Mouse (Mus musculus) embryonic facial prominence, embryonic 11.5 days (tissue): ENCODE data around the gene Akap9. TPM values are rescaled to one million over a fixed set of nuclear protein-coding genes. Genes with fewer than 3 reads are reported as not detected.

ENCODE experiments used
- ATAC-seq: fragments of 200-750 bp; cut with Nextera tagmentation; replicated peaks from 2 replicates; pipeline ENCODE4 v1.8.0; 2017; ENCODE audit warnings: low read depth; ENCODE audit not compliant: insufficient number of reproducible peaks, low FRiP score, low TSS enrichment
- DNase-seq: peaks from one replicate; pipeline ENCODE4 v3.0.0-alpha.2; 2015; ENCODE audit warnings: low spot score
- H3K27ac ChIP-seq: fragments of 300-500 bp; sonication (generic); replicated peaks from 2 replicates; pipeline ENCODE4 v1.5.1; 2014; ENCODE audit warnings: mild to moderate bottlenecking, low read depth, low read length, control low read depth
- H3K27me3 ChIP-seq: fragments of 300-500 bp; sonication (generic); 2 replicates; pipeline ENCODE4 v1.6.1; 2014; ENCODE audit warnings: mild to moderate bottlenecking, low read length, moderate library complexity, mixed read lengths; ENCODE audit not compliant: control insufficient read depth, insufficient read depth
- H3K36me3 ChIP-seq: fragments of 300-500 bp; sonication (generic); replicated peaks from 2 replicates; pipeline ENCODE4 v1.6.1; 2014; ENCODE audit warnings: low read depth, mild to moderate bottlenecking, low read length, moderate library complexity, mixed read lengths; ENCODE audit not compliant: control insufficient read depth, insufficient read depth
- H3K4me1 ChIP-seq: fragments of 300-500 bp; sonication (generic); 2 replicates; pipeline ENCODE4 v1.6.1; 2014; ENCODE audit warnings: low read length, mixed read lengths; ENCODE audit not compliant: control insufficient read depth, insufficient read depth
- H3K4me2 ChIP-seq: fragments of 300-500 bp; sonication (generic); 2 replicates; pipeline ENCODE4 v1.6.1; 2014; ENCODE audit warnings: low read depth, mild to moderate bottlenecking, control low read depth, low read length, moderate library complexity
- H3K4me3 ChIP-seq: fragments of 300-500 bp; sonication (generic); 2 replicates; pipeline ENCODE4 v1.5.1; 2014; ENCODE audit warnings: low read depth, low read length, control low read depth
- H3K9ac ChIP-seq: fragments of 300-500 bp; sonication (generic); replicated peaks from 2 replicates; pipeline ENCODE4 v1.6.1; 2014; ENCODE audit warnings: mild to moderate bottlenecking, control low read depth, low read length
- H3K9me3 ChIP-seq: fragments of 300-500 bp; sonication (generic); replicated peaks from 2 replicates; pipeline ENCODE4 v1.6.1; 2016; ENCODE audit warnings: mild to moderate bottlenecking, low read length, inconsistent platforms, mixed read lengths; ENCODE audit not compliant: control insufficient read depth
- WGBS: fragments of 180-500 bp; shearing (Covaris S2); extraction: QIAGEN DNeasy Blood & Tissue Kit; methylation state at CpG from one replicate; pipeline ENCODE4 v1.1.7; 2014; 5-methylcytosine and 5-hydroxymethylcytosine counted together
- polyA plus RNA-seq: library from polyadenylated mRNA; unstranded; fragments of >200 nt; fragmentation: Nextera tagmentation; extraction: Ambion mirVana; gene quantifications from 2 replicates; pipeline ENCODE4 v1.2.1, GENCODE M21; 2014

Akap9 gene
- polyA plus RNA-seq, 1 experiment from 2014 or later: 97.9 TPM

DNA sequence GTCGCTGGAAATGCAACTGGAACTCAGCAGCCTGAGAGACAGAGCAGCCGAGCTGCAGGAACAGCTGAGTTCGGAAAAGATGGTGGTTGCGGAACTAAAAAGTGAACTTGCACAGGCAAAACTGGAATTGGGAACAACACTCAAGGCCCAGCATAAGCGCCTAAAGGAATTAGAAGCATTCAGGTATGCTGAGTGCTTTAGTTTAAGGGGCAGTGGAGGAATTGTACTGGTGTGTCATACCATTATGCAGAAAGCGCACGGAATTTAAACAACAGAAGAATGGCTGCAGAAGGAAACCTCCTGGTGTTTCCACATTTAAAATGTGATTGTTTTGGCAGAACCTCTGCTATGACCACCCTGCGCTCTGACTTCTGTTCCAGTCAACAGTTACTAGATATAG, 132.5 kb downstream of the Akap9 start:
- Histone ChIP-seq H3K4me1 (no peaks in the 10 kb centered on the region), H3K4me2 (no peak overlapping the region), H3K9me3 (no peaks in the 10 kb centered on the region), H3K36me3 (peaks cover 2% of the 10 kb centered on the region), H3K4me3 (no peak overlapping the region), H3K27ac (no peak overlapping the region), H3K27me3 (no peaks in the 10 kb centered on the region), H3K9ac (no peak overlapping the region)
- WGBS: 95% methylated on average over 8 of the region's 8 CpGs
- DNase-seq: no peak
- no peak for ATAC-seq

DNA sequence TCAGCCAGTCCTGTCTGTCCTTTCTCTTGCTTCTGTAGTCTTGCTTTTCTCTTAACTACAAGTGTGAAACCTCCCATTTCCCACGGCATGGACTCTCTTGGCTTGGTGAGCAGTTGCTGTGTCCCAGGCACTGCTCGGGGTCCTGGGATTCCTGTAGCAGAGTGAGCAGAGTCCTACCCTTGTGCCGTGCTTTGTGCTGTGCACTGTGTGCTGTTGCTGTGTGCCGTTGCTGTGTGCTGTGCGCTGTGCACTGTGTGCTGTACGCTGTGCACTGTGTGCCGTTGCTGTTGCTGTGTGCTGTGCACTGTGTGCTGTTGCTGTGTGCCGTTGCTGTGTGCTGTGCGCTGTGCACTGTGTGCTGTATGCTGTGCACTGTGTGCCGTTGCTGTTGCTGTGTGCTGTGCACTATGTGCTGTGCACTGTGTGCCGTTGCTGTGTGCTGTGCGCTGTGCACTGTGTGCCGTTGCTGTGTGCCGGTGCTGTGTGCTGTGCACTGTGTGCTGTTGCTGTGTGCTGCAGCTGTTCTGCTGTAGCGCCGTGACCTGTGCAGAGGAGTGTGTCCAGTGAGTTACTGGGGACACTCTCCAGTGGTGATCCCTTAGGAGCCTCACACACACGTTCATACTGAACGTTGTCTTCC, 138.7 kb downstream of the Akap9 start:
- WGBS: 93% methylated on average over 18 of the region's 18 CpGs
- no peak overlapping the region for H3K4me3 ChIP-seq
- H3K9ac ChIP-seq: no peak overlapping the region
- no peak overlapping the region for H3K4me2 ChIP-seq
- peaks cover 4% of the 10 kb centered on the region for H3K36me3 ChIP-seq
- H3K27me3 ChIP-seq: no peaks in the 10 kb centered on the region
- H3K27ac ChIP-seq: no peak overlapping the region
- H3K9me3 ChIP-seq: no peaks in the 10 kb centered on the region
- ATAC-seq: no peak
- no peak for DNase-seq
- H3K4me1 ChIP-seq: no peaks in the 10 kb centered on the region

DNA sequence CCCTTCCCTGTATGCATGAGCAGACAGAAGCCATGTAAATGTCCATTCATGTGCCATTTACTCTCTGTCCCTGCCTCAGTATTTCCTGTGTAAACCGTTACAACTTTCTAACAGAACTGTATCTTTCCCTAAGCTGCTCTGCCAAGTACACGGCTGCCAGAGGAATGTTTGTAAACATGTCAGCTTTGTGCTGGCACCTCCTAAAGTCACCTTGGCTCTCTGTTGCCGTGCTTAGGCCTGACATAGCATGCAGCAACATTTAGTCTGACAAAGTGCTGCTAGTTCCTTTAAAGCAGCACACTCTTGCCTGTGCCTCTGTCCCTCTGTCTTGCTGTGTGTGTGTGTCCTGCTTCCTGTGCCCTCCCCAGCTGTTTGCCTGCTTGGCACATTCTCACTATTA, 139.3 kb downstream of the Akap9 start:
- no peak for ATAC-seq
- Histone ChIP-seq H3K4me2 (no peak overlapping the region), H3K27ac (no peak overlapping the region), H3K9me3 (no peaks in the 10 kb centered on the region), H3K4me1 (no peaks in the 10 kb centered on the region), H3K36me3 (peaks cover 4% of the 10 kb centered on the region), H3K4me3 (no peak overlapping the region), H3K27me3 (no peaks in the 10 kb centered on the region), H3K9ac (no peak overlapping the region)
- WGBS: 85% methylated on average over 3 of the region's 3 CpGs
- DNase-seq: no peak

DNA sequence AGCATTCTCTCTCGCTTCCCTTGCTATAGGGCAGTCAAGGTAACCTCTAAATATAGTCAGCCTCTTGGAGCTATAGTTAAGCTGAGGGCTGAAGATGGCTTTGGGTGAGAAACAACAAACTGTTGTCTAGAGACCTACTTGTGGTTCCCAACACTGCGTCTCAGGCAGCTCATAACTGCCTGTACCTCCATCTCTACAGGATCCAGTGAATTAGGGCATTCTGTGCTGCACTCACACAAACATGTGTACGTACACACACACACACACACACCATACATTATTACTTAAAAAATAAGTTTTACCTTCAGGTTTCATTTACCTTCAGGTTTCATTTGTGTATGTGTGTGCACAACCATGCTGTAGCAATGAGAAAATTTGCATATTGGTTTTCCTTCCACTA, 151.2 kb downstream of the Akap9 start:
- peaks cover 12% of the 10 kb centered on the region for H3K36me3 ChIP-seq
- no peak for ATAC-seq

DNA sequence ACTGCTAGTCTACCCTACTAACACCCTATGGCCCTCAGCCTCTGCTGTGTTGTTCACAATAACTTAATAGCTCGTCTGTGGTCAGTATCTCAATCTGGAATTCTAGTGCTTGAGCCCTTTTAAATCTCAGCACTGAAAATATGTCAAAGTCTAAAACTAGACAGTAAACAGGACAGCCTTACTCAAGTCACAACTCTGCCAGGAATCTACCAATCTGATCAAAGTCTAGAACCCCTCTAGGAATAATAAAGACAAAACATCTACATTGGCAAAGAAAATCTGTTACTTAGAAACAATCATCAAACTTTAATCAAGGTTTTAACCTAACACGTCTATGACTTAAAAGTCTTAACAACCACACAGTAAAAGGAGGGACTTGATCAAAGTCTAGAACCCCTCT, 153.0 kb downstream of the Akap9 start:
- DNase-seq (no peak), ATAC-seq (no peak)
- H3K4me3 ChIP-seq: no peak overlapping the region
- peaks cover 12% of the 10 kb centered on the region for H3K36me3 ChIP-seq
- 79% methylated on average over 2 of the region's 2 CpGs for WGBS
- no peaks in the 10 kb centered on the region for H3K9me3 ChIP-seq
- no peak overlapping the region for H3K4me2 ChIP-seq
- no peaks in the 10 kb centered on the region for H3K4me1 ChIP-seq
- no peak overlapping the region for H3K27ac ChIP-seq
- no peak overlapping the region for H3K9ac ChIP-seq
- no peaks in the 10 kb centered on the region for H3K27me3 ChIP-seq

More for the DNA sequence above, 151.2 kb downstream of the Akap9 start:
- H3K4me2 ChIP-seq: no peak overlapping the region
- no peak for DNase-seq
- H3K4me1 ChIP-seq: no peaks in the 10 kb centered on the region
- no peak overlapping the region for H3K4me3 ChIP-seq
- no peaks in the 10 kb centered on the region for H3K9me3 ChIP-seq
- no peak overlapping the region for H3K9ac ChIP-seq
- H3K27me3 ChIP-seq: no peaks in the 10 kb centered on the region
- no peak overlapping the region for H3K27ac ChIP-seq
- WGBS: 97% methylated on average over 3 of the region's 3 CpGs

DNA sequence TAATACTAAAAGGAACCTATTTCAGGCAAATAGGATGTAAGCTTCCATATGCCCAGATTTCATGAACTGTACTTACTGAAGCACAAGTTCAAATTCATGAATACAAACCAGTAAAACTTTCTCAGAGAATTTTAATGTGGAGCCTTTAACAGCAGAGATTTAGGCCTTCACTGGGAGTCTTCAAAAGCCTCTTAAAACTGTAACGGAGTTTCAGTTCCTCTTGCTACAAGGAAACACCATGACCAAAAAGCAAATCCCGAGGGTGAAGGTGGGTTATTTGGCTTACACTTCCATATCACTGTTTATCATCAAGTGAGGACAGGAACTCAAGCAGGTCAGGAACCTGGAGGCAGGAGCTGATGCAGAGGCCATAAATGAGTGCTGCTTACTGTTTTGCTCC, 153.7 kb downstream of the Akap9 start:
- Histone ChIP-seq H3K27ac (no peak overlapping the region), H3K9ac (no peak overlapping the region), H3K4me2 (no peak overlapping the region), H3K4me3 (no peak overlapping the region), H3K36me3 (peaks cover 12% of the 10 kb centered on the region), H3K27me3 (no peaks in the 10 kb centered on the region), H3K4me1 (no peaks in the 10 kb centered on the region), H3K9me3 (no peaks in the 10 kb centered on the region)
- DNase-seq: no peak
- ATAC-seq: no peak
- 90% methylated on average over 2 of the region's 2 CpGs for WGBS

DNA sequence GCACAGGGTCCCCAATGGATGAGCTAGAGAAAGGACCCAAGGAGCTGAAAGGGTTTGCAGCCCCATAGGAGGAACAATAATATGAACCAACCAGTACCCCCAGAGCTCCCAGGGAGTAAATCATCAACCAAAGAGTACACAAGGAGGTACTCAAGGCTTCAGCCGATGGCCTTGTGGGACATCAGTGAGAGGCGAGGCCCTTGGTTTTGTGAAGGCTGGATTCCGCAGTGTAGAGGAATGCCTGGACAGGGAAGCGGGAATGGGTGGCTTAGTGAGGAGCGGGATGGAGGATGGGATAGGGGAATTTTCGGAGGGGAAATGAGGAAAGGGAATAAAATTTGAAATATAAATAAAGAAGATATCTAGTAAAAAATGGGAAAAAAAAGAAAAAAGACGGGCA, 157.1 kb downstream of the Akap9 start:
- no peak overlapping the region for H3K27ac ChIP-seq
- WGBS: 94% methylated on average over 7 of the region's 7 CpGs
- no peak overlapping the region for H3K4me3 ChIP-seq
- ATAC-seq (no peak), DNase-seq (no peak)
- no peak overlapping the region for H3K9ac ChIP-seq
- peaks cover 8% of the 10 kb centered on the region for H3K36me3 ChIP-seq
- no peak overlapping the region for H3K4me2 ChIP-seq
- no peaks in the 10 kb centered on the region for H3K4me1 ChIP-seq
- no peaks in the 10 kb centered on the region for H3K27me3 ChIP-seq
- H3K9me3 ChIP-seq: no peaks in the 10 kb centered on the region

DNA sequence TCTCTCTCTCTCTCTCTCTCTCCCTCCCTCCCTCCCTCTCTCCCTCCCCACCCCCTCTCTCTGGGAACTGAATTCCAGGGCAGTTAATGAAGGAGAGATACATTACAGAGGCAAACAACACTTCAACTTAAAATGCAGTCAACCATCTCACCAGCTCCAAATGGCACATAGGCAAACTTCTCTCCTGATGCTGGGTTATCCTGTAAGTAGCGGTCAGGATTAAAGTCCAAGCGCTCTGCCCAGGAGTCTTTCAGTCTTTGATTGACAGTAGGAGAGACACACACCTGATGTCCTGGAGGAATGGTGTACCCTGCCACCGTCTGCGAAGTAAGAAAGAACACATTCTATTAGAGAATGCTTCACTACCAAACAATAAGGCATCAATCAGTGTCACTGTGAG, 158.5 kb downstream of the Akap9 start:
- no peaks in the 10 kb centered on the region for H3K9me3 ChIP-seq
- H3K36me3 ChIP-seq: peaks cover 8% of the 10 kb centered on the region
- no peak overlapping the region for H3K27ac ChIP-seq
- H3K4me1 ChIP-seq: no peaks in the 10 kb centered on the region
- no peaks in the 10 kb centered on the region for H3K27me3 ChIP-seq
- H3K9ac ChIP-seq: no peak overlapping the region
- ATAC-seq (no peak), DNase-seq (no peak)
- no peak overlapping the region for H3K4me3 ChIP-seq
- 89% methylated on average over 4 of the region's 4 CpGs for WGBS
- no peak overlapping the region for H3K4me2 ChIP-seq
